Comparison of ENCODE assay signal across 18 mouse cellular contexts in genomic region chr3:30371472-30371871, GRCm38 (mm10).
DNase-seq lines count a peak whose midpoint lies in the region; ATAC-seq lines count a peak whose summit lies in the region.
"Had no signal": no experiment of that assay in that cellular context is flagged by ENCODE, and none has a peak within 500 bp of the region (broad histone marks: within the 10 kb centered on the region; RNA-seq: fewer than 3 reads in every experiment).

No protein-coding gene starts in this region.

- H3K27me3 ChIP-seq in heart, embryonic 14.5 days (ENCODE audit: control insufficient read depth, insufficient read depth, low read length), result no peaks in the 10 kb centered on the region
- H3K27me3 ChIP-seq in lung, embryonic 16.5 days (ENCODE audit: control insufficient read depth, insufficient read depth, low read depth, low read length), result no peaks in the 10 kb centered on the region
- H3K27me3 ChIP-seq in midbrain, embryonic 10.5 days (ENCODE audit: low read depth, poor library complexity, severe bottlenecking), result peaks cover 23% of the 10 kb centered on the region

- no peaks in the 10 kb centered on the region for H3K36me3 ChIP-seq in heart, embryonic 14.5 days (ENCODE audit: control insufficient read depth, insufficient read depth, low read length)
- no peaks in the 10 kb centered on the region for H3K36me3 ChIP-seq in lung, embryonic 16.5 days (ENCODE audit: control insufficient read depth, insufficient read depth, low read length)
- H3K36me3 ChIP-seq in midbrain, embryonic 10.5 days, result no peaks in the 10 kb centered on the region
- H3K36me3 ChIP-seq: G1E had no signal

- no peak overlapping the region for H3K27ac ChIP-seq in heart, embryonic 14.5 days (replicated peaks in 1 of 2; ENCODE audit: control insufficient read depth in 1 of 2, insufficient read depth in 1 of 2, low read depth in 2 of 2, low read length in 2 of 2)
- 0 out of 2 replicates have a peak overlapping the region, but pooled peaks have one; percentile 14 for H3K27ac ChIP-seq in lung, embryonic 16.5 days (ENCODE audit: low read length)
- H3K27ac ChIP-seq in midbrain, embryonic 10.5 days (replicated peaks), result peak overlapping the region; percentile 63

- H3K9me3 ChIP-seq in heart, embryonic 14.5 days (ENCODE audit: control insufficient read depth, low read length), result no peaks in the 10 kb centered on the region
- H3K9me3 ChIP-seq in lung, embryonic 16.5 days (ENCODE audit: control insufficient read depth, low read length), result no peaks in the 10 kb centered on the region
- no peaks in the 10 kb centered on the region for H3K9me3 ChIP-seq in midbrain, embryonic 10.5 days (replicated peaks)
- H3K9me3 ChIP-seq: G1E had no signal

- H3K4me1 ChIP-seq in heart, embryonic 14.5 days (ENCODE audit: control insufficient read depth in 2 of 2, insufficient read depth in 2 of 2, low read length in 2 of 2), result no peaks in the 10 kb centered on the region
- H3K4me1 ChIP-seq in lung, embryonic 16.5 days (replicated peaks; ENCODE audit: control insufficient read depth, insufficient read depth, low read length), result peaks cover 11% of the 10 kb centered on the region
- peaks cover 25% of the 10 kb centered on the region for H3K4me1 ChIP-seq in midbrain, embryonic 10.5 days

- intact Hi-C loops in left cerebral cortex, postnatal 25 days (cut with DNase I), result no loop called here

- H3K4me2 ChIP-seq in heart, embryonic 14.5 days (ENCODE audit: low read length), result peak overlapping the region; percentile 40
- H3K4me2 ChIP-seq in lung, embryonic 16.5 days (ENCODE audit: low read depth, low read length), result peak overlapping the region; percentile 35

- H3K9ac ChIP-seq in heart, embryonic 14.5 days (ENCODE audit: low read length), result no peak overlapping the region
- no peak overlapping the region for H3K9ac ChIP-seq in lung, embryonic 16.5 days (ENCODE audit: low read length)

- H3K4me3 ChIP-seq in heart, embryonic 14.5 days (ENCODE audit: control insufficient read depth in 1 of 2, insufficient read depth in 1 of 2, low read depth in 1 of 2, low read length in 2 of 2), result no peak overlapping the region
- no peak overlapping the region for H3K4me3 ChIP-seq in lung, embryonic 16.5 days (ENCODE audit: low read length)
- H3K4me3 ChIP-seq in midbrain, embryonic 10.5 days, result peak overlapping the region; percentile 37; the same call in 1 of the 2 replicates
- H3K4me3 ChIP-seq: erythroblast, embryonic 14.5 days had no signal

- ATAC-seq in heart, embryonic 14.5 days (ENCODE audit: insufficient number of reproducible peaks, insufficient read depth, low FRiP score, low read depth), result no peak
- ATAC-seq in lung, embryonic 16.5 days (ENCODE audit: low read depth), result no peak

- no peak for DNase-seq in heart, adult 18-20 months
- DNase-seq in lung, adult 18-20 months, result no peak
- no peak for DNase-seq in midbrain, embryonic 10.5 days (ENCODE audit: low spot score)
- no peak for DNase-seq in left cerebral cortex, adult 18-20 months (ENCODE audit: low spot score in 2 of 2)
- no peak for DNase-seq in retina, embryonic 14.5 days (ENCODE audit: low spot score)
- no peak for DNase-seq in left cerebral cortex, postnatal 25 days (ENCODE audit: low spot score in 2 of 2)
- DNase-seq: adrenal gland, postnatal 36 days; cerebellum, postnatal 36 days; gastrocnemius, postnatal 36 days; heart, postnatal 36 days; kidney, adult 18-20 months; layer of hippocampus, adult 9-11 months; lung, postnatal 14 days; thymus, postnatal 25 days had no signal

- WGBS in heart, embryonic 14.5 days, result 47% methylated on average over 7 of the region's 7 CpGs
- 29% methylated on average over 7 of the region's 7 CpGs for WGBS in lung, embryonic 16.5 days
- WGBS in midbrain, embryonic 10.5 days, result 71% methylated on average over 7 of the region's 7 CpGs

Comparison
In these comparisons a context has a peak if more than half of its experiments do, and no peak if none do; other contexts are left out.
1. H3K27ac ChIP-seq: peak in lung, embryonic 16.5 days (single experiment) and midbrain, embryonic 10.5 days (single experiment); none in heart, embryonic 14.5 days (0 of 2).